Mouse (Mus musculus) heart, postnatal 4 days (tissue): ENCODE results near the gene Fgd6. TPM values are rescaled to one million over a fixed set of nuclear protein-coding genes. Genes with fewer than 3 reads are reported as not detected.

Experiments used
- total RNA-seq, 2 experiments: library from RNA; stranded (reverse); gene quantifications; 2 replicates each; pipeline ENCODE4 v1.2.3; 2021

The Fgd6 gene
- total RNA-seq, 2 experiments from 2014 or later: 5.5 to 6.1 TPM

Other genes starting within 250 kb of the Fgd6 start
- under 1 TPM in 1 of 2 experiments, not detected in 1; 0.11 TPM for gene Usp44, start 204.4 kb upstream of the Fgd6 start, total RNA-seq
- gene Metap2, start 138.9 kb upstream of the Fgd6 start, total RNA-seq: 100 to 1,000 TPM; 179 to 184 TPM
- 10 to 100 TPM; 45.3 to 46.4 TPM for gene Vezt, start 184 bp upstream of the Fgd6 start, total RNA-seq
- gene Nr2c1, start 112.0 kb downstream of the Fgd6 start, total RNA-seq: 10 to 100 TPM; 10.2 to 10.7 TPM
- 100 to 1,000 TPM; 545 to 567 TPM for gene Ndufa12, start 162.7 kb downstream of the Fgd6 start, total RNA-seq